Mouse (Mus musculus) right cerebral cortex, postnatal 14 days (tissue): ENCODE measurements around the gene Hoxd11.

Experiments used
- DNase-seq: peaks from one replicate; pipeline ENCODE4 v3.0.0; 2022

Gene Hoxd11

DNA sequence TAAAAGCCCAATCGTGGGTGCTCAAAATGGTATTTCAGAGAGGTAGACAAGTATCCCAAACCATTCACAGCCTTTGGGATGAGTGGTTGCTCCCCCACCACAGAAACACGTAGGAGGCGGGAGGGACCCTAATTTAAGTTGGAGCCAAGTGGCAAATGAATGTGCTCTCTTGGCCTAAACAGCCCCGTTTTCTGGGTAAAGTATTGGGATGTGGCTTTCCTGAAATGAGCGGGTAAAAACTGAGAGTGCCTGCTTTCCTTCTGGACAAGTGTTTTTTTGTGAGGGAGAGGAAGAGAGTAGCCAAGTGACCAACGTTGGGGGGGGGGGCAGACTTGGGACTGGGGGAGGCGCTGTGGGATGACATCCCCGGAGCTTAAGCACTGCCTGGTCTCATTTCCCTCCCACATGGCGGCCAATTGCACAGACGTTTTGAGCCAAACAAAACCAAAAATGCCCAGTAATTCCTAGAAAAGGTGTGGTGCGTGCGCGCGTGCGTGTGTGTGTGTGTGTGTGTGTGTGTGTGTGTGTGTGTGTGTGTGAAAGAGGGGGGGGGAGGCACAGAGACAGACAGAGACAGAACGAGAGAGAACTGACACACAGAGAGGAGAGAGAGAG, 31.7 kb downstream of the Hoxd11 start:
- DNase-seq: no peak

DNA sequence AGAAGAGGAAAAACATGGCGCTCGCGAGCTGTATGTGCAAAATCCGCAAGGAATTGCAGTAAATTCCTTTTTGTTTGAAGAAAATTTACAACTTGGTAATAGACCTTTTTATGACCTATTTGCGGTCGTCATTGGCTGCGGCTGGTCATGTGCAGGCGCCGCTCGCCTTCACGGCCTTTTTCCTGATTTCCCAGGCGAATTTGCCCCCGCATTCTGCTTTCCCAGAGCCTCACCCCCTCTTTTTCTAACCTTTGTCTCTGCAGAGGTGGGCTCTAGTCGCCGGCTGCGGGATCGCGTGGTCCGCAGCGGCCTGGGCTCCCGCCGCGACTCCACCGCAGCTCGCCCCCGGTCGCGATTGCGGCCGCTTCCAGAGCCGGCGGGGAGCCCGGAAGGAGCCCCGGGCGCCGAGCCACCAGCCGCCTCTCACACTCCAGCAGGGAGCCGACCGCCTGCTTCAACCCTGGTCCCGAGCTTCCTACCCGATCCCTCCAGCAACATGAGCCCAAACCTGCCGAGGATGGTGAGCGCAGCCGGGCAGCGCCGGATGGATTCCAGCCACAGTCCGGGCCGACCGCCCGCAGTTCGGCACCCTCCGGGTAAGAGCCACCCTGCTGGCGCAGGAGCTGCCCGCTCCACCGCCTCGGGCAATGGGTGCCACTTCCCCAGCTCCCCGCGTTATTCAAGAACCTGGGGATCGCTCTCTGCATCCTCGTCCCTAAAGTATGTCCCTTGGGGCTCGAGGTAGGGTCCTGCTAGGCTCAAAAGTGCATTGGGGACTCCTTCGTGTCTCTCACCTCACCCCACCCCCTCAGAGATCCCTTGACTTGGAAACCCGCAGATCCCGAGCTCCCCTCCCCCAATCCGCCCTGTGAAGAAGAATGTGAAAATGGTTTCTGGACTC, 32.6 kb downstream of the Hoxd11 start, which contains the start of the genes Hoxd3 and Hoxd4:
TSS of gene Hoxd3 (plus strand) at position 207 of the 901 bp plus-strand sequence.
TSS of gene Hoxd4 (plus strand) at position 209 of the 901 bp plus-strand sequence.
- DNase-seq: no peak

DNA sequence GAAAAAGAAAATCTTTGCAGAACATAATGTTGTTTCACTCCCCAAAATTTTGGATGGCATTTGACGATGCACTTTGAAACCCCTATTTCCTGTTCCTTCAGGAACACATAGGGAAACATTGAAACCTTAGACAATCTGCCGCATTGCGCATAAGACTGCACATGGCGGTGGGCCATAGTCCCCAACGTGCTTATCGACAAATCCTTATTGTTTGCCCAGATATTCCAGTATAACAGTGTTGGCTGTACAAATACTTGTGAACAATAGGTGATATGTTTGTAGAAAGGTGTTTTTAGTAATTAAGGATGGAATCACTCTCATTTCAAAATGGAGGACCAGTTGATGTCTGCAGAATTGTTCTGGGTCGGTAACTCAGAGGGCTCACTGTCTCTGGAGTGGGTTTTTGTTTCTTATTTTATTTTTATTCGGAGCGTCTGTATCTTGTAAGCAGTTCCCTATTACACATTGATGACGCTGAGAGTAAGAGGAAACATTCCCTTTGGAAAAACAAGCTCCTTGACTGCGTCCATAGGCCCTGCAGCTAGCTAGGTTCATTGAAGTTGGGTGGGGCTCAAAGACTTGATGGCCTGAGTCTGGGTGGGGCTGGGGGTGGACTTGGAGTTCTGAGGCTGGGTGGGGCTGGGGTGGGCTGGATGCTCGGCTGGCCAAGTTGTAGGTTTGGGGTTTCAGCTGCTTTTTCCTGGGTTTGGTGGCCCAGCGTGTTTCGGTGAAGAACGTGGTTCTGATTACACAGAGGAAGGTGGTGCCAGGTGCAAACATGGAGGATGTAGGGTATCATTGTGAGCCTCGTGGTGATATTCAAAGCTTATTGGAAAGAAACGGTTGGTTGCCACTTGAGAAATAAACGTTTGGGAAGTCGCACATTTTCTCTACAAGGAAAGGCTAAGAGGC, 34.1 kb downstream of the Hoxd11 start:
- DNase-seq: no peak

DNA sequence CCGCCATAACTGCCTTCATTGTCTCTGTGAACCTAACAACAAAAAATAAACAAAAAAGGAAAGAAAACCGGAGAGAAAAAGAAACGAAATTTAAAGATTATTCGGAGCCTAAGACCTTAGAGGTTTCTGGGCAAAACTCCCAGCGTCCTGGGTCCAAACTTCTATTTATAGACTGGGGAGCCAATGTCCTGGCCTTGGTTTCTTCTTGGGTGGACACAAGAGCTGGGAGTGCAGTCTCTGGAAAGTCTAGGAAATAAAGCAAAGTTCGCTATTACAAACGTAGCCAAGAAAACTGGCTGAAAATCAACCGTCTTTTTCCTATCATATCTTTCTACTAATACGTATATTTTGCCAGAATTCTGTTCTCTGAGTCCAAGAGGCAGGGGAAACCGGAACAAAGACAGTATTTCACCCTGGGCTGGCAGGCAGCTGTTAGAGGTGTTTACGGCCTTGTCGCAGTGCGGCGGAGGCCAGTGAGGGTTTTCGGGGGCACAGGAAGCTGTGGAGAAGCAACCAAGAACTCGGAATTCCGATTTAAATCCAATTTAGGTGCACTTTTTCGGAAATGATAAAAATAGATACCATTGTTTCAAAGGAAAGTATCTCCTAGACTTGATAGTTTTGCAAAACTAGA, 34.9 kb downstream of the Hoxd11 start:
- no peak for DNase-seq

DNA sequence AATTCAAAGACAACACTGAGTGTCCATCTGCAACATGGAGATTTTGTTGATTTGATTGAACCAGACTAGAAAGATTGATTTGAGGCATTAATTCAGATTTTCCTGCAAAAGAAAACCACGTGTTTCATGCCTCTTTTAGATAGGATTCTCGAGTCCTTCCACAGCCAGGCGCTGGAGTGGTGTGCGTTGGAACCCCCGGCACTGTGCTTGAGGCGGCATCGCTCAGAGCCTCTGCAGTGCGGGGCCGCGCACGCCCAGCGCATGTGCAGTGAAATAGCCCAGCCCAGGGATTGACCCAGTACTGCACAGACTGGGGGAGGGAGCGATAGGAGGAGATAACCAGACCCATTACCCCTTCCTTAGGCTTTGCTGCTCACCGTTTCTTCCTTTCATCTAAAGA, 35.5 kb downstream of the Hoxd11 start:
- no peak for DNase-seq

DNA sequence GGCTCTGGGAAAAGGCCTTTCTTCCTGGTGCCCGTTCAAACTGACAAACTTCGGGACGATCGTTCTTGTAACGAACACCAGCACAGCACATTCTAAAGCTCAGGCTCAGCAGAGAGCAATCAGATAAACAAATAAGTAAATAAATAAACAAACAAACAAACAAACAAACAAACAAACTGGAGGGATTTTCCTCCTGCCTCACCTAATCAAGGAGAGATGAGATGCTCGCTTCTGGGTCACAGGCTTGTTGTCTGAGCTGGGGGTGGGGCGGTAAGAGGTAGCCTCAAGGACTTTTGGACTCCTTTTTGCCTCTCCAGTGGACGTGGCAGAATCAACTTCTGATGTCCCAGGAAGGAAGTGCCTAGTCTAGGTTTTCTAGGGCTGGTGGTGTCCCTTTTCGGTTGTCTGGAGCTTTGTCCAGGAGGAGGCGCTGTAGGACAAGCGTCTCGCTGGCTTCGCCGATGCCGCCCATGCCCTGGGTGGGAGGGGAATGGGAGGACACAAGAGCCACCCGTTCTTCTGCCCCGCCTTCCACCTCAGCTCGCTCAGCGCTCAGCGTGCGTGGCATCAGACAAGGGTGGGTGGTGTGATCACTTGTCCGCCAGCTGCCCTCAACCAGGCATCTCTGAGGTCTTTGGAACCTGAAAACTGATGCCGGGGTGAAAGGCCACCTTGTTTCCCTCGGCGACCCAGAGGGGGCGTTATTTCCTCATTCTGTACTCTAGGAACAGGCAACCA, 36.3 kb downstream of the Hoxd11 start:
- DNase-seq: peak; percentile 91

DNA sequence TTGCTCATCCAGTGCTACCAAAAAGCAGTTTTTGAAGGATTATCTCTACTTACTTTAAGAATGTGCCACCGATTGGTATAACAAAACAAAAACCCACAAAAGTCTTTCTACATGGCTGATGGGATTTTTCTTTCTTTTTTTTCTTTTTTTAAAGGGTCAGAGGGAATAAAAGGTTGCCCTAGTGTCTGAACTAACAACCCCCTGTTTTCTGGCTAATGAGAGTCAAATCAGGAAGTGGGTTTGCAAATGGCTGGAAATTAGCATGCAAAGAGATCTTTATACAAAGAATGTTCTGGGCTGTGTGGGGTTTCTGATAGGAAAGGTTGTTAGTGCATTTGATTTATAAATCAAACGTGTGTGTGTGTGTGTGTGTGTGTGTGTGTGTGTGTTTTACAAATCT, 41.0 kb downstream of the Hoxd11 start:
- DNase-seq: no peak

DNA sequence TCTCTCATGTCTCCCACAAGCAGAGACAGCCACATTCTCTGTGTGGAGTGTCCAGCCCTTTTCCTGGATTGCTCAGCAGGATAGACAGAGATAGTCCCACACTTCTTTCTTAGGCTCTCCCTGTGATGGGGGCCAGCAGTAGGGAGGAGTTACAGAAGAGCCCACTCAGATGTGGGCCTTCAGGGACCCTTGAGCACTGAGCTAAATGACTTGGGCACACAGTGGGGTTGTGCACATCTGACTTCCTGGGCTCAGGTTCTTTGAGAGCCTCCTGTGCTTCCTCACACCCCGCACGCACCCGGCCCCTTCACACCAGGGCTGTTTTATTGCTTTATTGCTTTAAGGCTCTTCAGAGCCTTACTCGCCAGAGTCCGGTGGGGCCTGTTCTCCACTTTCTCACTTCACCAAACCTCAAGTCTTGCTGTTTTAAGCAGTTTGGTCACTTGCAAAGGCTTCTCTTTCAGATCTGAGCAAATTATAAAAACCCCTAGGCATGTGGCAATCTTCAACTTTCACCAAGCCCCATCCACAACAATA, 41.7 kb downstream of the Hoxd11 start:
- DNase-seq: no peak

DNA sequence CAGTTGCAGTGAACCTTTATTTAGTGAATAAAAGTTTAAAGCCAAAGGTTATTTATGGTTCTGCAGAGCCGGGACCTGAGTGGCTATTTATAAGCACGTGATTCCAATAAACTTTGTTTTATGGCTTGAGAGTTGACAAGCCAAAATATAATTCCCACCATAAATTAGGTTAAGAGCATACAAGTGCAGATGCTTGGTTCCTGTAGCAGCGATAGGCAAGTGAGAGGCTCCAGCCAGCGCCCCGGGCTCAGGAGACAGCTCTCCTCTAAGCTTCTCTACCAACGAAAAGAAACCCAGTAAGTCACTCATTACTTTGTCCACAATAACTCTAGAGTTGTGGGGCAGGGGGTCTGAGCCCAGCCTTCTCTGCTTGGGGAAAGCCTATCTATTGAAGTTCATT, 42.5 kb downstream of the Hoxd11 start:
- DNase-seq: no peak

DNA sequence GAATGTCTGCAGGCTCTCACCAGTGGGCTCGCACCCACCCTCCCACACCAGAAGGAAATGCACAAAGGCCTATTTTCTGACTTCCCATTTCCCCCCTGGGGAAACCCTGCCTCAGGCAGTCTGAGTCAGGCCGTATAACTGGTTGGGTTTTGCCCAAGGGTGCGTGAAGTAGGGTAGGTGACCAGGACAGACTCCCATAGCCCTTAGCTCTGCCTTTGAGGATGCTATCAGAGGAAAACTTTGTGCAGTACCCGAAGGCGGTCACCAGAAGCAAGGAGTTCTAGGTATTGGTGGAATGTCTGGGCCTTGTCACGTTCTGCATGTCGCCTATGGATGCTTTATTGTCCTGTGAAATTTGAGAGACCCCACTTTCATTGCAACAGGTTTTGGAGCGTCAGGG, 43.6 kb downstream of the Hoxd11 start:
- no peak for DNase-seq

DNA sequence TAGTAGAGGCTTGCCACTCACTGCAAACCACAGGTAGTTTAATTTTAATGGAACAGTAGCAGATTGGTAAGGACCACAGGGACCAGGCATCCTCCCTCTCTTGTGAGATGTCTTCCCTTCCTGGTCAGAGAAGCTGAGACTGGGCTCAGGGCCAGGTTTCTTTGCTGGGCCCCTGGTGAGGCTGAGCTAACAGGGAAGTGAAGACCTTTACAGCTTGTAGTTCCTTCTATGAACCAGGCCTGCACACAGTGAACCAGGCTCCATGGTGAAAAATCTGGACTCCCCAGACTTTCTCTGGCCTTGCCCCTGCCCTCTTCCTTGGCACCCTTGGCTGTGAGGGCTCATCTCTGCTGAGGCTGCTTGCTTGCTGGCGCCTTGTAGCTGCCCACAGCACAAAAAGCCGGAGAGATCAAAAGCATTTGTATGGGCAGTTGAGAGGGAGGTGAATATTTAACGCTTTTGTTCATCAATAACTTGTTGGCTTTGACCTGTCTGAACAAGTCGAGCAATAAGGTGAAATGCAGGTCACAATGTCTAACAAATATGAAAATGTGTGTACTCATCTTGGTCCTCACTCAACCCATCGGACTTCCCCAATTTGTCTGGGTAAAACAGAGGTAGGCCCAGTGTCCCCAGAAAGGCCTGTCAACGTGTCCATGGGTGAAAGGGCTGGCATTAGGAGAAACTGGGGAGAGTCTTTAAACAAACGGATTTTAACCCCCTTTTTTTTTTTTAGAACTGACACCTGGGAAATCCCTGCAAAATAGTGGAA, 45.1 kb downstream of the Hoxd11 start:
- DNase-seq: no peak

DNA sequence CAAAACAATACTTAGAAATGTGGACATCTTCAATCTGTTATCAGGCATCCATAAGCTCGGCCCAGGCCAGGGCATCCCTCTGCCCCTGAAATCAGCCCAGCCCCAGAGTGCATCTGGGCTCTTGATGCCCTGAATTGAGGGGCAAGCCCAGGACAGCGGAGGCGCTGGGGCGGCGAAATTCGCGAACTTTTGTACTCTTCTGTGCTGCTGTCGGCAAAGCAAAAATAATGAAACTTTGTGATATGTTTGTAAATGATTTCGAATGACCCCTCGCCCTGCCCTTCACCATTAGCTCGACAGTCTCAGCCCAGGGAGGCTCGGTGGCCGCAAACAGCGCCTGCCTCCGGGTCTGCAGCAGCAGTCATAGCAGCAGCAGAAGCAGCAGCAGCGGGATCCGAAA, 45.8 kb downstream of the Hoxd11 start:
- no peak for DNase-seq

DNA sequence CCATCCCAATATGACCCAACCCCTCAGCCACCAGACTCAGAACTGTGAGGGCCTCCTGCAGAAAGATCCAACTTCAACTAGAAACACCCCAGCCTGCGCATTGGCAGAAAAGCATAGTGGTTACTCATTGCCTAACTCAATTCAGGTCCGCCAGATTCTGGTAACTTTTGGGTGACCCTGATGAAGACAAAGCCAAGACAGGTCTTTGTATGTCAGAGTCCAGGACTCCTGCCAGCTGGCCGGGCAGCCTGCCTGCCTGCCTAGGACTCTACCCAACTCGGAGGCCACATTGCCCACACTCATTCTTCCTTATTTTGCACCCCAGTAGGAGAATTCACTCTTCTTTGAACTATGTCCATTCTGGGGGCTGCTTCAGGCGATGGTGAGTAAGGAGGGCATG, 47.2 kb downstream of the Hoxd11 start, which contains the start of gene Gm28230:
TSS of gene Gm28230 (plus strand) at position 178 of the 400 bp plus-strand sequence.
- no peak for DNase-seq

DNA sequence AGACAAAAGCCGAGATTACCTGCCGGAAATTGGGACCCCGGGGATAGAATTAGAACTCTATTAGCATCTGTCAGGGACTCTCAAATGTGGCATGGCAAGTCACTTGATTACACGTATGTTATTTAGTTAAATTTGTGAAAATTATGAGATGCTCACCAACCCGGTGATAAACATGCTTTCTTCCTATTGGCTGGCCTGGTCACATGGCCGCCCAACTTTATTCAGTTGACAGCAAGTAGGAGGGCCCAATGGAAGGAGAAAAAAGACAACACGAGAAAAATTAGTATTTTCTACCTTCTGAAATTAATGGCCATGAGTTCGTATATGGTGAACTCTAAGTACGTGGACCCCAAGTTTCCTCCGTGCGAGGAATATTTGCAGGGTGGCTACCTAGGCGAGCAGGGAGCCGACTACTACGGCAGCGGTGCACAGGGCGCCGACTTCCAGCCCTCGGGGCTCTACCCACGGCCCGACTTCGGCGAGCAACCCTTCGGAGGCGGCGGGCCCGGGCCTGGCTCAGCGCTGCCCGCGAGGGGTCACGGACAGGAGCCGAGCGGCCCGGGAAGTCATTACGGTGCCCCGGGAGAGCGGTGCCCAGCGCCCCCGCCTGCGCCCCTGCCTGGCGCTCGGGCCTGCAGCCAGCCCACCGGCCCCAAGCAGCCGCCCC, 47.7 kb downstream of the Hoxd11 start:
- DNase-seq: no peak

DNA sequence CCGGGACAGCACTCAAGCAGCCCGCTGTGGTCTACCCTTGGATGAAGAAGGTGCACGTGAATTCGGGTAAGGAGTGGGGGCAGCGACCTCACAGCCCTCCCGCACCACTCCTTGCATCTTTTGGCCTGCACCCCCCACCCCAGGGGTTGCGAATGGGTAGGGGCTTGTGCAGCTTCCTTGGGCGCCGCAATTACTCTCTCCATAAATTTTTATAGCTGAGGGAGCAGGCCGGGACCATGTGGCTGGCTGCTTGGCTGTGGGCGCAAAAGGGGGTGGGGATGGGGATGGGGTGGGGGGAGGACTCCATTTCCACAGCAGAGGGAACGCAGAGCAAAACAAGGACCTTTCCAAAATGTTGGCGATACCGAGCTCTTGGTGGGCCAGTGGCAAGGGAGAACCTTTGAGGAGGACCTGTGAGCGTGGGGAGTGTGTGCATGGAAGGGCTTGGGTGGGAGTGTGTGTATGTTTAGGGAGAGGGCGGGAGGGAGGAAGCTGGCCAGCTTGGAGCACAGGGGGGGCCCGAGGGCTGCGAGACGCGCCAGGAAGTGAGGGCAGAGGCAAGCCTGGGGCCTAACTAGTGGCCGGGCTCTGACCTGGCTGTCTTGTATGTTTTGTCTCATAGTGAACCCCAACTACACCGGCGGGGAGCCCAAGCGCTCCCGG, 48.4 kb downstream of the Hoxd11 start:
- no peak for DNase-seq

DNA sequence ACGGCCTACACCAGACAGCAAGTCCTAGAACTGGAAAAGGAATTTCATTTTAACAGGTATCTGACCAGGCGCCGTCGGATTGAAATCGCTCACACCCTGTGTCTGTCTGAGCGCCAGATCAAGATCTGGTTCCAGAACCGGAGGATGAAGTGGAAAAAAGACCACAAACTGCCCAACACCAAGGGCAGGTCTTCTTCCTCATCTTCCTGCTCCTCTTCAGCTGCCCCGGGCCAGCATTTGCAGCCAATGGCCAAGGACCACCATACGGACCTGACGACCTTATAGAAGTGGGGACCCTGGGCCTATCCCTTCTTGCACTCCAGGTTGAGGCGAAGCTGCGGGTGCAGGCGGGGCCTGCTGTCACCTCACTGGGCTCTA, 48.9 kb downstream of the Hoxd11 start:
- no peak for DNase-seq

DNA sequence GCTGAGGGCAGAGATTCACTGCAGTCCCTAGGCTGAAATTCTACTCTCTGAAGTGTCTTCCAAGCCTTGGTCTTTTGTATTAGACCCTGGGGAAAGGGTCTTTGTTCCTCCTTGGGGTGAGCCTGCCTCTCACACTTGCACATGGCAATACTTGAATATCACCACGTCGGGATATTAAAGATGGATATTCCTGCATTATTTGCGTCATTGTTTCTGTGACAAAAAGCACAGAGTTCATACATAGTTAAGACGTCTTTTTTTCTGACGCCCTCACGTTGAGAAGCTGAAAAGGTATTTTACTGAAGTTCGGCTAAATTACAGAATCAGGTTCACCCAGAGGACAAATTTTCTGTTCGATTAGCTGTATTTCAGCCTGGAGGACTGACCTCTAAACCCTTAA, 51.0 kb downstream of the Hoxd11 start:
- DNase-seq: no peak

DNA sequence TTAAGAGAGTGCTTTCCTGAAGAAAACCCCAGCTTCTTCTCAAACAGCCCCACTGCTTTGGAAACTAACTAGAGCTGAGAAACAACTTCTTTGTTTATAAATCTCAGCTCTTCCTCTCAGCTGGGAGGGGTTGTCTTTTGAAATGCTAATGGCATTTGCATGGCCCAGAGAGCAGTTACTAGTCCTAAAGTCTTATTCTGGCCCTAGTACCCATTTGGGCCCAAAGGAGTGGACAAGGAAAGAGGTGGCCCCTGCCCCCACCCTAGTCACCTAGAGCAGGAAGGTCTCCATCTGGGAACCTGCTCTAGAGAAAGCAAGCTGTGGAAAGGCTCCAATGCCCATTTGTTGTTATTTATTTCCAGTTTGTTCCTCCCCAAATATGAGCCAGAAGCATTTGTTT, 51.7 kb downstream of the Hoxd11 start:
- DNase-seq: no peak

DNA sequence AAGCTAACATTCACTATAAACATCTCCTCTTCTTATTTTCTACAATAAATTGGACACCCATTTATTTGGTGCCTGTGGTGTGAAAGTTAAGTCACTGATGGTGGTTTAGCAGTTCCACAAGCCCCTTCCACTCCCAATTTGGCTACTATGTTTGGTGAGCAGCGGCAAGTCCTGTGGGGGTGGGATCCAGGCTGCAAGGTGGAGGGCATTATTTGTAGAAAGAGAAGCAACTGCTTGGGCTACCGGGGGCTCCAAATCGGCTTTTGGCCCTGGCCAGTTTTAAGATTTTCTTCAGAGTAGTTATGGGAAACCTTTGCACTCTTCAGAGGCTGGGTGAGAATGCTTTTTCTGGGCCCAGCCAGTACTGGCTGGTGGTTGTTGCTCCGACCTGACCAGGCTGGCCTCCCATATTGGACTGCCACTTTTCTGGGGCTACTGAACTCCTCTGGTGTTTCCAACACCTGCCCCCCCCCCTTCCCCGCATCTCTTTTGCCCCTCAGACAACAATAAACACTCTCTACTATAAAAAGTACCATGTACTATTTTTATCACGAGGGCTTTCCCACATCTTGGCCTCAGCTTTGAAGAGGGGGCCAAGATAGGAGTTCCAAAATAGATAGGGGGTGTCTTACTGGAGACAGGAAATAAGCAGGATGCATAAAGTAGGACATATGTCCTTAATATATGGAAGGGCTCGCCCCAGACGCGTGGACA, 52.6 kb downstream of the Hoxd11 start:
- DNase-seq: no peak
